Mouse (Mus musculus): ENCODE results near the gene Kdm8.

GRCm38 (mm10) chr7:125430170-125430842, 14.2 kb upstream of the Kdm8 start:
- TF ChIP-seq CTCF (IDR thresholded peaks at IDR 0.05; ENCODE audit: control insufficient read depth, insufficient read depth, insufficient replicate concordance, low read depth, low read length) (no peak), POLR2A (IDR thresholded peaks at IDR 0.05; ENCODE audit: control insufficient read depth, low read depth, low read length) (no peak)

Measured in testis, adult 2 months (tissue).